Mouse (Mus musculus): Measurements from ENCODE around the gene Podnl1. TPM values are rescaled to one million over a fixed set of nuclear protein-coding genes. Genes with fewer than 3 reads are reported as not detected.

Gene Podnl1
- 10 to 100 TPM; 21.0 to 24.1 TPM for polyA plus RNA-seq (2017; shearing (Covaris generic))

DNA sequence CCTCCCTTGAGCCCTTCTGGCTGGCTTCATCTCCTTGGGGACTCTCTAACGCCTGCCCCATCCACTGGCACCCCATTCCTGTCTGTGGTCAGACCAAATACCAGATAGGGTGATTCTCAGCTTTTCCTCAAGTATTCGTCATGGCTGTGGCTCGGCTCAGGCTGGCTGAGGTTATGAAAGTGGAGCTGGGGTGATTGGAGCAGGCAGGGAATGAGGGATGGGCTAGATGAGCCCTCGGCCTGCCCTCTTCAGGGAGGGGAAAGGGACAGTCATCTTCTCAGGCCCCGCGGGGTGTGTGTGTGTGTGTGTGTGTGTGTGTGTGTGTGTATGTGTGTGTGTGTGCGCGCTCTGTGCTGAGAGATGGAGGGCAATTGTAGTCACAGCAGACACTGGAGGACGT lies at the start of gene Podnl1:
Podnl1 (plus strand) TSS at position 334 of the 400 bp plus-strand sequence.

DNA sequence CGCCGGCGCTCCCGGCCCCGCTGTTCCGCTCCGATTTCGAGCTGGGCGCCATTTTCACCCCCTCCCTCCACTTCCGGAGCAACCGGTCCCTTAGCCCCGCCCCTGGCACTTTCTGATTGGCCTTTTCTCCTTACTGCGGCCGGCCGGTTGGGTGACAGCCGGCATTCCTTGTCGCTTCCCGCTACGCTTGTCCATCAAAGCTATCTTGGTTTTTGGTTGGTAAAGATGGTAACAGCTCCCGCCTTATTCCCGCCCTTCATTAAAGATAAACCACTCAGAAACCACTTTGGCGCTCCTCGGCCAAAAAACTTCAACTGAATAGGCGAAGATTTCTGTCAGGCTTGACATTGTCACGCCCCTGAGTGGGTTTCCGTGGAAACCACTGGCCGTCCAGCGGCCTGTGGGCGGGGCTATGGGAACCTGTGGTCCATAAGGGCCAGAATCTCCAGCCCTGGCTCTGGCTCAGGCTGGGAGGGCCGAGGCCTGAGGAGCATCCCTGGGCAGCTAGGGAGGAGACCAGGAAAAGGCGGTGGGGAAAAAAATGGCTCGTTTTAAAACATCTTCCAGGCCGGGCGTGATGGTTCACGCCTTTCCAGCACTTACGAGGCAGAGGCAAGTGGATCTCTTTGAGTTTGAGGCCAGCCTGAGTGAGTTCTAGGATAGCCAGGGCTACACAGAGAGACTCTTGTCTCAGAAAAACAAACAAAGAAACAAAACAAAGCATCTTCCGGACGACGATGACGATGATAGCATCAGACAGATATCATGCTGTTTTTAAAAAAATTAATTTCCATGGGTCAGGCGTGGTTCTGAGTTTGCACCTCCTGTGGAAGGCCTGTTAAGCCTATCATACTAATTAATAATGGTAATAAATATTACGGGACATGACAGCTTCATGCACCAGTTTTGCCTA lies 20.8 kb upstream of the Podnl1 start, which contains the start of gene Dcaf15:
Dcaf15 (minus strand) TSS at position 72 of the 913 bp plus-strand sequence.

DNA sequence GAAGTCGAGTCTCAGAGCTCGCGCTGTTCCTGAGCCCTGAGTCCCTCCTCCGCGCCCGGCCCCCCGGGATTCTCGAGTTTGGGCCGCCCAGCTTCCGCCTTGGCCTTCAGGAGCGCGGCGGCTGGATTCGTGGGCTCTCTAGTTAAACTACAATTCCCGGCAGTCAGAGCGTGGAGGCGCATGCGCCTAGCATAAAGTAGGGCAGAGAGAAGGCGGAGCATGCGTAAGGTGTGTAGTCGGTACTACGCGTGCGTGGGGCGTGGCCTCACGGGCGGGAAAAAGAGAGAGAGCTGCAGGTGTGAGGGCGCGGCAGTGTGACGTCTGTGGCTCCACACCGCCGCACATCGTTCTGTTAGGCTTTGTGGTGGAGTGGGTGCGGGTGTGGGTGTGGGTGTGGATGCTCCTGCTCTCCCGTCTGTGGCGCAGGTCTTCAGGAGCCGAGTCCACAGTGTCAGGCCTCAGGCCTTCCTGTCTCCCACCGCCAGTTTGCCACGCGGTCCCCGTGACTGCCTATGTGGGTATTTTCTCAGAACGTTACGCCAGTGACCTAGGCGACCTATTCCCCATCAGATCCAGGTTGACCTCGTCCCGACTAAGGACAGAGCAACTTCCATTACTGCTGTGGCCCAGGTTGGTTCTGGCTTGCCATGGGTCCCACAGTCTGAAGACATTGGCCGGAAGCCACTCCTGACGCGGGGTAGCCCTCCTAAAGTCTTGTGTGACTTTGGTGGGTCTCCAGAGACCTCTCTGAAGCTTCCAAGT lies 22.2 kb downstream of the Podnl1 start, which contains the start of the genes Cc2d1a and 4930432K21Rik:
Cc2d1a (minus strand) TSS at position 168 of the 762 bp plus-strand sequence.
4930432K21Rik (plus strand) TSS at position 257 of the 762 bp plus-strand sequence.

Other genes with a start within 250 kb of the Podnl1 start
- 1 to 10 TPM; 6.8 to 8.2 TPM for gene Adgrl1, start 225.9 kb upstream of the Podnl1 start, polyA plus RNA-seq (2017; shearing (Covaris generic))
- gene Gm10644, start 170.8 kb upstream of the Podnl1 start, polyA plus RNA-seq (2017; shearing (Covaris generic)): under 1 TPM; 0.31 to 0.41 TPM
- 10 to 100 TPM; 15.0 to 20.4 TPM for gene Asf1b, start 170.5 kb upstream of the Podnl1 start, polyA plus RNA-seq (2017; shearing (Covaris generic))
- 10 to 100 TPM; 54.4 to 56.5 TPM for gene Prkaca, start 153.0 kb upstream of the Podnl1 start, polyA plus RNA-seq (2017; shearing (Covaris generic))
- gene Samd1, start 128.3 kb upstream of the Podnl1 start, polyA plus RNA-seq (2017; shearing (Covaris generic)): 10 to 100 TPM; 10.8 to 13.7 TPM
- gene 1700067K01Rik, start 124.5 kb upstream of the Podnl1 start, polyA plus RNA-seq (2017; shearing (Covaris generic)): 1 to 10 TPM in 1 of 2 experiments, under 1 TPM in 1; 0.27 to 1.9 TPM
- gene 2210011C24Rik, start 113.8 kb upstream of the Podnl1 start, polyA plus RNA-seq (2017; shearing (Covaris generic)): 1 to 10 TPM; 2.9 to 7.6 TPM
- gene Palm3, start 104.5 kb upstream of the Podnl1 start, polyA plus RNA-seq (2017; shearing (Covaris generic)): 10 to 100 TPM; 11.3 to 13.7 TPM
- gene Il27ra, start 83.4 kb upstream of the Podnl1 start, polyA plus RNA-seq (2017; shearing (Covaris generic)): 100 to 1,000 TPM; 365 to 373 TPM
- gene Rln3, start 81.0 kb upstream of the Podnl1 start, polyA plus RNA-seq (2017; shearing (Covaris generic)): 100 to 1,000 TPM in 1 of 2 experiments, 10 to 100 TPM in 1; 65.5 to 209 TPM
- gene Gm10643, start 60.9 kb upstream of the Podnl1 start, polyA plus RNA-seq (2017; shearing (Covaris generic)): 1 to 10 TPM; 2.0 to 3.5 TPM
- gene Rfx1, start 59.2 kb upstream of the Podnl1 start, polyA plus RNA-seq (2017; shearing (Covaris generic)): 10 to 100 TPM; 23.1 to 37.3 TPM
- 10 to 100 TPM; 28.6 to 31.3 TPM for gene Dcaf15, start 21.2 kb upstream of the Podnl1 start, polyA plus RNA-seq (2017; shearing (Covaris generic))
- gene Cc2d1a, start 21.9 kb downstream of the Podnl1 start, polyA plus RNA-seq (2017; shearing (Covaris generic)): 10 to 100 TPM; 42.3 to 51.2 TPM
- gene 4930432K21Rik, start 22.0 kb downstream of the Podnl1 start, polyA plus RNA-seq (2017; shearing (Covaris generic)): 1 to 10 TPM; 1.5 to 1.8 TPM
- 1 to 10 TPM in 1 of 2 experiments, under 1 TPM in 1; 0.90 to 3.7 TPM for gene Nanos3, start 59.2 kb downstream of the Podnl1 start, polyA plus RNA-seq (2017; shearing (Covaris generic))
- gene Zswim4, start 111.1 kb downstream of the Podnl1 start, polyA plus RNA-seq (2017; shearing (Covaris generic)): 10 to 100 TPM; 14.8 to 16.2 TPM
- gene D8Ertd738e, start 123.7 kb downstream of the Podnl1 start, polyA plus RNA-seq (2017; shearing (Covaris generic)): 100 to 1,000 TPM; 221 to 259 TPM
- gene Mri1, start 131.3 kb downstream of the Podnl1 start, polyA plus RNA-seq (2017; shearing (Covaris generic)): 100 to 1,000 TPM in 1 of 2 experiments, 10 to 100 TPM in 1; 98.0 to 107 TPM
- 10 to 100 TPM; 39.1 to 48.4 TPM for gene Ccdc130, start 144.4 kb downstream of the Podnl1 start, polyA plus RNA-seq (2017; shearing (Covaris generic))

Measured in inflammation-experienced regulatory T-cells (primary cell).